Mouse (Mus musculus) thymus, adult 2 months (tissue): Measurements from ENCODE around the gene Eif3k. TPM values are rescaled to one million over a fixed set of nuclear protein-coding genes. Genes with fewer than 3 reads are reported as not detected.

Experiments used
- DNase-seq: peaks from one replicate; pipeline ENCODE4 v3.0.0; 2021
- H3K27ac ChIP-seq: fragments of 200-500 bp; 2 replicates; pipeline ENCODE4 v1.5.1; 2012; ENCODE audit warnings: low read length, control low read depth; ENCODE audit not compliant: control insufficient read depth, insufficient read depth
- H3K27me3 ChIP-seq: fragments of 200-500 bp; 2 replicates; pipeline ENCODE4 v1.6.1; 2012; ENCODE audit warnings: mild to moderate bottlenecking, low read length, moderate library complexity, mixed read lengths; ENCODE audit not compliant: control insufficient read depth, insufficient read depth
- H3K36me3 ChIP-seq: fragments of 200-500 bp; 2 replicates; pipeline ENCODE4 v1.6.1; 2012; ENCODE audit warnings: mild to moderate bottlenecking, low read length, moderate library complexity; ENCODE audit not compliant: control insufficient read depth, insufficient read depth
- H3K4me1 ChIP-seq: fragments of 200-500 bp; replicated peaks from 2 replicates; pipeline ENCODE4 v1.6.1; 2012; ENCODE audit warnings: low read length; ENCODE audit not compliant: control insufficient read depth, insufficient read depth
- H3K4me3 ChIP-seq: fragments of 200-500 bp; 2 replicates; pipeline ENCODE4 v1.5.1; 2012; ENCODE audit warnings: mild to moderate bottlenecking, low read length, control low read depth, moderate library complexity; ENCODE audit not compliant: control insufficient read depth, insufficient read depth
- CTCF ChIP-seq: fragments of 200-500 bp; IDR thresholded peaks from 2 replicates; pipeline ENCODE4 v1.5.1; 2012; ENCODE audit warnings: mild to moderate bottlenecking, control low read depth, low read length, moderate library complexity, borderline replicate concordance; ENCODE audit not compliant: control insufficient read depth, poor library complexity, insufficient read depth; ENCODE audit errors: extremely low read depth
- POLR2A ChIP-seq: fragments of 200-500 bp; IDR thresholded peaks from 2 replicates; pipeline ENCODE4 v1.6.1; 2012; ENCODE audit warnings: mild to moderate bottlenecking, low read length, control low read depth, moderate library complexity; ENCODE audit not compliant: control insufficient read depth, poor library complexity, insufficient read depth; ENCODE audit errors: extremely low read depth
- WGBS: fragments of 180-500 bp; shearing (Covaris S2); methylation state at CpG from one replicate; pipeline ENCODE4 v1.1.7; 2018; 5-methylcytosine and 5-hydroxymethylcytosine counted together
- polyA plus RNA-seq: library from polyadenylated mRNA; depleted of rRNA; stranded (reverse); fragments of >200 nt; gene quantifications from 2 replicates; pipeline ENCODE4 v1.2.3, GENCODE M21; 2012

Eif3k gene
- polyA plus RNA-seq, 1 experiment: 396 TPM

DNA sequence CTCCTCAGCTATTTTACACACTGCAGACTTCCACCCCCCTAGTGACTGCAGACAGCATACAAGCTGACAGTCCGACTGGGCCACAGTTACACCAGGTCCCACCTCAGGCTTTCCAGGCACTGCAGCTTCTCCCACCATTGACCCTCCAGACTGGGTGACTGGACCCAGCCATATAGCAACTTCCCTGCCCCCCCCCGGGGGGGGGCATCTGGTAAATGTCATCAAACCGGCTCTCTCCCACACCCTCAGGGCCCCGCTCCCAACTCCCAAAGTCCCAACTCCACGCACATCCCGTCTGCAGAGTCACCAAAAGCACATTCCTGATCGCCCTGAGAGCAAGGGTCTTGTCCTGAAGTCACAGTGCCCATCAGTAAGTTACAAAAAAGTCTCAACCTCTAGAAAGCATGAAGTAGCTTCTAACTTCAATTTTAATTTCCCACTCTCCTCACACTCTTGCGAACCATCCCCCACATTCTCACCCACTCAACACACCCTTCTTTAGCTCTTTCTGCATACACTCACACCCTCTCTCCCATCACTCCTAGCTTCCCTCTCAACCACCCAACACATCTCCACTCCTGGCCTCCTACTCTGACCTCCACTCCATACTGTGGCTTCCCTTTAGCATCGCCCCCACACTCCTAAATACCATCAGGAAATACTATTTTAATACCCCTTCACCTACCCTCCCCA is 21.2 kb downstream of the Eif3k start:
- no peaks in the 10 kb centered on the region for H3K27me3 ChIP-seq
- 69% methylated on average over 9 of the region's 9 CpGs for WGBS
- H3K36me3 ChIP-seq: no peaks in the 10 kb centered on the region
- DNase-seq: no peak
- TF ChIP-seq CTCF: no peak
- TF ChIP-seq POLR2A: no peak
- H3K27ac ChIP-seq: no peak overlapping the region
- peaks cover 26% of the 10 kb centered on the region for H3K4me1 ChIP-seq
- no peak overlapping the region; the same call in 1 of the 2 replicates for H3K4me3 ChIP-seq

DNA sequence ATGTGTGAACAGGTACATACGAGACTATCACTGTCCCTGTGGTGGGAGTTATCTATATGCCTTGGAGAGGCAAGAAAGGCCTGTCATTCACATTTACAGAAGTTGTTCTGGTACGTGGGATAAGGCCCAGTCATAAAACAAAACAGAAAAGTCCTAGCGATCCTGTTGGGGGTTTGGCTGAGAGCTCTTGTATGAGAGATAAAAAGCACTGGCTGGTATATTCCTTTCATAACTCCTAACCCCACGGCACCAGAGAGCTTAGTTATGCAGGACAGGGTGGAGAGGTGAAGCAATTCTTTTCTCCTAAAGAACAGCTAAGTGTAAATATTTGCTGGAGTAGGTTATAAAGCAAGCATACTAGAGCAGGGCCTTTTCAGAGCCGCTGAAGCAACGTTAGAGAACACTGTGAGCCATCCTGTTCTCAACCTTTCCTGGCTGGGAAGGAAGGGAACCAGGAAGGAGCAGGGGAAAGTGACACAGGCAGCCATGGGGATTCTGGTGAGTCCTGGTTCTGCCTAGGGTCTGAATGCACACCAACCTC is 22.1 kb downstream of the Eif3k start:
- no peak overlapping the region for H3K4me3 ChIP-seq
- H3K36me3 ChIP-seq: no peaks in the 10 kb centered on the region
- no peaks in the 10 kb centered on the region for H3K27me3 ChIP-seq
- TF ChIP-seq CTCF (no peak), POLR2A (no peak)
- WGBS: 74% methylated on average over 6 of the region's 6 CpGs
- H3K4me1 ChIP-seq: peaks cover 28% of the 10 kb centered on the region
- no peak for DNase-seq
- H3K27ac ChIP-seq: no peak overlapping the region

DNA sequence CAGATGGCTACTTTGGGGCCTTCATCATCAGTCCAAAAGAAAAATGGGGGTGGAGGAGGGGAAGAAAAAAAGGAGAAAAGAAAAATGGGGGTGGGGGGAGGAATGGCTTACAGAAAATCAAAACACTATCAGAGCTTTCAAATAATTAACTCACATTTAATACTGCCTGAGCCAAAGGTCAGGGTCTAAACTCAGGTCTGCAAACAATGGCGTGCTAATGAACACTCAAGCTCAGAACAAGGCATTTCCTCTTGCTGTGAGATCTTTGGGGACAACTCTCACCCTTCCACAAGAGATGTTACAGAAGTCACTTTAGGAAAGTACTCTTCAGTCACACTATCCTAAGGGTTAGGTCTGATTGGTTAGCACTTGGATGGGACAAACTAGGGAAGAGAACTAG is 22.9 kb downstream of the Eif3k start:
- Histone ChIP-seq H3K27me3 (no peaks in the 10 kb centered on the region), H3K4me3 (no peak overlapping the region), H3K4me1 (peaks cover 28% of the 10 kb centered on the region), H3K27ac (no peak overlapping the region), H3K36me3 (no peaks in the 10 kb centered on the region)
- 81% methylated on average over 1 of the region's 1 CpGs for WGBS
- TF ChIP-seq CTCF (no peak), POLR2A (no peak)
- DNase-seq: no peak

DNA sequence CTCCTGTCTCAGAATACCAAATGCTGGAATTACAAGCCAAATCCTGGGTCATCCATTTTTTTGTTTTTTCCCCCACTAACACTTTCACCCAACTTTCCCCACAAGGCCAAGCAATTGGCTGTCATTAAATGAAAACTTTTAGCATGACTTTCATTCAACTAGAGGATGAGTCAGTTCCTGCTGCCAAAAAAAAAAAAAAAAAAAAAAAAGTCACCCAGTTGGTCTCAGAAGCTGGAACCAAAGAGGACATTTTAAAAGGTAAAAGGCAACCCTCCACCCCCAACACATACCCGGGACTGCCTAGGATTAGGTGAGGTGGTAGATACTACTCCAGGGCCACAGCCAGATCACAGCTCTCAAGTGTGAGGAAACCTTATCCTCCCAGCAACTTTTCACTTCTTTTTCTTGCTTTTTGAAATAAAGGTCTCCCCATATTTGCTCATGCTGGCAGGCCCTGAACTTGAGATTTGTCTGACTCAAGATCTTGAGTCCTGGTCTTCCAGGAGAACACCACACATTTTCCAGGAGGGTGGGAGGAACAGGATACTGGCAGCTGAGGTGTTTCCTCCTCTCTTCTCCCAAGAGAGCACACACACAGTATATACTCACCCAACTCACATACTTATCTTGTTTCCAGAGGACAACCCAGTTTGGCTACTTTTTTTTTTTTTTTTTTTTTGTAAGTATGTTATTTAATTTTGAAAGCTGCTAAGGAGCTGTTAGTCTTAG is 23.5 kb downstream of the Eif3k start:
- Histone ChIP-seq H3K27me3 (no peaks in the 10 kb centered on the region), H3K36me3 (no peaks in the 10 kb centered on the region), H3K4me3 (no peak overlapping the region), H3K4me1 (peaks cover 28% of the 10 kb centered on the region), H3K27ac (no peak overlapping the region)
- TF ChIP-seq POLR2A (no peak), CTCF (no peak)
- 37% methylated on average over 1 of the region's 1 CpGs for WGBS
- DNase-seq: no peak

DNA sequence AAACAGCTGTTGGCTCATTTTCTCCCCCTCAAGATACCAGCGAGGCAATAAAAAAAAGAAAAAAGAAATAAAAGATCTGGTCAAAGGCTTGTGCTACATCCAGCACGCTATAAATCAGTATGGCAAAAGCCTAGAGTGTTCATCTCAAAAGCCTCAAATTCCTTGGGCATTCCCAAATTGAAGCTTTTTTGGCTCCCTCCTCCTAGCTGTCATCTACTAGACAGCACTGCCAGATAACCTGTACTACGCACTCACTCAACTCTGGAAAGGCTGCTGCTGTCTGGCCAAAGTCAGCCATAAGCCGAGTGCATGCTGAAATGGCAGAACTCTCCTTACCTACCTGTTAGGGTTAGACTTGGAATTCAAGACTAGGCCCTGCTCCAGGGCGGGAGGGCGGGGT is 24.4 kb downstream of the Eif3k start:
- no peak for TF ChIP-seq POLR2A
- TF ChIP-seq CTCF: no peak
- no peak for DNase-seq
- Histone ChIP-seq H3K27me3 (no peaks in the 10 kb centered on the region), H3K4me1 (peaks cover 25% of the 10 kb centered on the region), H3K27ac (no peak overlapping the region), H3K4me3 (no peak overlapping the region), H3K36me3 (peaks cover 1% of the 10 kb centered on the region; the same call in 1 of the 2 replicates)
- 89% methylated on average over 6 of the region's 6 CpGs for WGBS

DNA sequence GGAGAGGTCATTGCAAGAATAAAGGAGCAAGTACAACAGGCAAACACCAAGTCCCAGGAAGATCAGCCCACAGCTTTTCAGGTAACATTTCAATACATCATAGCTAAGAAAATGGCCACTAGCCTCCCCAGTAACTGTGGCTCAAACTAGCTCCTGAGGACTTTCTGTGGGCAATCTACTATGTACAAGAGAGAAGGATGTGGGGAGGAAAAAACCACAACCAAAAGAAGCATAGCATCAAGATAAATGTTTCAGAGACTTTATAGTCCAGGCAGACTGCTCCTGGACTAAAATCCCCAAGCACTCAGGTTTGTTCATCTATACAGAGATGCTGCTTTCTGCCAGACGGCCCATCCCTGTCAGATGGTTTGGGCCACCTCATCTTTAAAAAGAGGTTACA is 25.4 kb downstream of the Eif3k start:
- Histone ChIP-seq H3K4me3 (no peak overlapping the region), H3K4me1 (peaks cover 23% of the 10 kb centered on the region), H3K27me3 (no peaks in the 10 kb centered on the region), H3K36me3 (peaks cover 5% of the 10 kb centered on the region; the same call in 1 of the 2 replicates), H3K27ac (no peak overlapping the region)
- TF ChIP-seq CTCF (no peak), POLR2A (no peak)
- WGBS: 41% methylated on average over 1 of the region's 1 CpGs
- no peak for DNase-seq
